23 mouse cellular contexts compared by ENCODE assay signal in genomic region chr14:51932092-51933020, GRCm38 (mm10). TPM values are rescaled to one million over a fixed set of nuclear protein-coding genes. Genes with fewer than 3 reads are reported as not detected.
DNase-seq lines count a peak whose midpoint lies in the region; ATAC-seq and TF ChIP-seq lines count a peak whose summit lies in the region.
"Had no signal": no experiment of that assay in that cellular context is flagged by ENCODE, and none has a peak within 500 bp of the region (broad histone marks: within the 10 kb centered on the region; RNA-seq: fewer than 3 reads in every experiment).

No protein-coding gene starts in this region.

- no peak overlapping the region for H3K4me2 ChIP-seq in liver, embryonic 16.5 days (ENCODE audit: low read depth, low read length)
- no peak overlapping the region for H3K4me2 ChIP-seq in embryonic facial prominence, embryonic 14.5 days (ENCODE audit: low read depth, low read length)
- H3K4me2 ChIP-seq in intestine, postnatal 0 days (replicated peaks; ENCODE audit: low read depth): no peak overlapping the region
- H3K4me2 ChIP-seq: hindbrain, embryonic 12.5 days; limb, embryonic 15.5 days; neural tube, embryonic 15.5 days had no signal

- H3K27me3 ChIP-seq in liver, embryonic 16.5 days (ENCODE audit: control insufficient read depth, insufficient read depth, low read depth, low read length): no peaks in the 10 kb centered on the region
- H3K27me3 ChIP-seq in embryonic facial prominence, embryonic 14.5 days (replicated peaks; ENCODE audit: control insufficient read depth, insufficient read depth, low read length): no peaks in the 10 kb centered on the region
- no peaks in the 10 kb centered on the region for H3K27me3 ChIP-seq in intestine, postnatal 0 days (replicated peaks; ENCODE audit: control insufficient read depth, insufficient read depth, low read length)
- H3K27me3 ChIP-seq: hindbrain, embryonic 12.5 days; limb, embryonic 15.5 days; neural tube, embryonic 15.5 days had no signal

- H3K4me3 ChIP-seq in liver, embryonic 16.5 days (ENCODE audit: low read depth, low read length): no peak overlapping the region
- H3K4me3 ChIP-seq in embryonic facial prominence, embryonic 14.5 days (ENCODE audit: low read depth, low read length): no peak overlapping the region
- H3K4me3 ChIP-seq in intestine, postnatal 0 days (ENCODE audit: low read depth, low read length): no peak overlapping the region
- H3K4me3 ChIP-seq: erythroblast, embryonic 14.5 days; hindbrain, embryonic 12.5 days; limb, embryonic 15.5 days; myocyte; neural tube, embryonic 15.5 days had no signal

- no peak for TF ChIP-seq CTCF in intestine, postnatal 0 days (IDR thresholded peaks at IDR 0.05; ENCODE audit: low read depth)

- ATAC-seq in liver, embryonic 16.5 days (ENCODE audit: low read depth): peak; percentile 64
- ATAC-seq in embryonic facial prominence, embryonic 14.5 days (ENCODE audit: low read depth): peak; percentile 59
- peak; percentile 75 for ATAC-seq in intestine, postnatal 0 days
- ATAC-seq: forebrain, postnatal 0 days had no signal

- H3K9me3 ChIP-seq in liver, embryonic 16.5 days (replicated peaks; ENCODE audit: control insufficient read depth, low read length): no peaks in the 10 kb centered on the region
- H3K9me3 ChIP-seq in embryonic facial prominence, embryonic 14.5 days (ENCODE audit: control insufficient read depth, low read length): 0 out of 2 replicates have a peak, but pooled peaks cover 4% of the 10 kb centered on the region
- 0 out of 2 replicates have a peak, but pooled peaks cover 3% of the 10 kb centered on the region for H3K9me3 ChIP-seq in intestine, postnatal 0 days (ENCODE audit: control insufficient read depth)
- H3K9me3 ChIP-seq: hindbrain, embryonic 12.5 days; limb, embryonic 15.5 days; neural tube, embryonic 15.5 days had no signal

- H3K4me1 ChIP-seq in liver, embryonic 16.5 days (ENCODE audit: control insufficient read depth, low read depth, low read length): no peaks in the 10 kb centered on the region; the same call in 1 of the 2 replicates
- no peaks in the 10 kb centered on the region for H3K4me1 ChIP-seq in embryonic facial prominence, embryonic 14.5 days (ENCODE audit: control insufficient read depth, insufficient read depth, low read length)
- no peaks in the 10 kb centered on the region for H3K4me1 ChIP-seq in intestine, postnatal 0 days (replicated peaks; ENCODE audit: control insufficient read depth, insufficient read depth, low read length)
- H3K4me1 ChIP-seq: hindbrain, embryonic 12.5 days had no signal

- 40% methylated on average over 10 of the region's 10 CpGs for WGBS in liver, embryonic 16.5 days (ENCODE audit: insufficient replicate concordance)
- 59% methylated on average over 10 of the region's 10 CpGs for WGBS in embryonic facial prominence, embryonic 14.5 days
- WGBS in intestine, postnatal 0 days: 22% methylated on average over 10 of the region's 10 CpGs

- no peaks in the 10 kb centered on the region for H3K36me3 ChIP-seq in liver, embryonic 16.5 days (ENCODE audit: control insufficient read depth, insufficient read depth)
- no peaks in the 10 kb centered on the region for H3K36me3 ChIP-seq in embryonic facial prominence, embryonic 14.5 days (ENCODE audit: control insufficient read depth, insufficient read depth, low read length)
- no peaks in the 10 kb centered on the region for H3K36me3 ChIP-seq in intestine, postnatal 0 days (ENCODE audit: control insufficient read depth, insufficient read depth)
- H3K36me3 ChIP-seq: hindbrain, embryonic 12.5 days; limb, embryonic 15.5 days; neural tube, embryonic 15.5 days had no signal

- DNase-seq in liver (no peak), 3T3-L1 (ENCODE audit: low read depth, low spot score) (peak; percentile 69)
- DNase-seq in embryonic facial prominence, embryonic 14.5 days (ENCODE audit: low spot score): peak; percentile 80
- no peak for DNase-seq in frontal cortex, postnatal 14 days (ENCODE audit: low spot score in 2 of 2)
- DNase-seq in layer of hippocampus, adult 9-10 months (ENCODE audit: low spot score): no peak
- no peak for DNase-seq in embryo, embryonic 11 days
- DNase-seq: cerebellum, adult 9-11 months; forebrain, postnatal 0 days; gastrocnemius, postnatal 10 days; kidney, adult 11 months; kidney, postnatal 25 days; layer of hippocampus, adult 9-11 months; midbrain, embryonic 14.5 days; right cerebral cortex, postnatal 4 days; thymus, adult 2 months had no signal

- H3K27ac ChIP-seq in liver, embryonic 16.5 days (ENCODE audit: low read length): 0 out of 2 replicates have a peak overlapping the region, but pooled peaks have one; percentile 47
- H3K27ac ChIP-seq in embryonic facial prominence, embryonic 14.5 days (replicated peaks; ENCODE audit: low read depth, low read length): no peak overlapping the region
- H3K27ac ChIP-seq in intestine, postnatal 0 days (ENCODE audit: low read depth, low read length): peak overlapping the region; percentile 37; the same call in 1 of the 2 replicates
- H3K27ac ChIP-seq: hindbrain, embryonic 12.5 days; limb, embryonic 15.5 days; neural tube, embryonic 15.5 days had no signal

- no peak overlapping the region for H3K9ac ChIP-seq in liver, embryonic 16.5 days (ENCODE audit: low read depth, low read length)
- H3K9ac ChIP-seq in embryonic facial prominence, embryonic 14.5 days (ENCODE audit: low read depth, low read length): no peak overlapping the region
- no peak overlapping the region for H3K9ac ChIP-seq in intestine, postnatal 0 days (ENCODE audit: low read depth, low read length)
- H3K9ac ChIP-seq: forebrain, postnatal 0 days; hindbrain, embryonic 12.5 days; limb, embryonic 15.5 days; neural tube, embryonic 15.5 days had no signal

RNA-seq across cellular contexts. Expression of gene Rnase13, which starts 9.8 kb away (rescaled TPM):
- polyA plus RNA-seq in liver, embryonic 16.5 days (2015; fragmentation: Nextera tagmentation; extraction: Ambion mirVana): not detected in 2 replicates
- not detected in 2 replicates for polyA plus RNA-seq in embryonic facial prominence, embryonic 14.5 days (2014; fragmentation: Nextera tagmentation; extraction: Ambion mirVana)
- not detected in 2 replicates for polyA plus RNA-seq in intestine, postnatal 0 days (2015; fragmentation: Nextera tagmentation; extraction: Ambion mirVana)
- polyA plus RNA-seq: erythroblast, embryonic 14.5 days; forebrain, postnatal 0 days; heart, embryonic 16.5 days; hindbrain, embryonic 12.5 days; limb, embryonic 15.5 days; midbrain, embryonic 14.5 days; myocyte; neural tube, embryonic 15.5 days; thymus, adult 2 months had no signal

RNA-seq across cellular contexts. Expression of gene Tppp2, which starts 14.1 kb away (rescaled TPM):
- polyA plus RNA-seq in liver, embryonic 16.5 days (2015; fragmentation: Nextera tagmentation; extraction: Ambion mirVana): not detected in 2 replicates
- polyA plus RNA-seq in embryonic facial prominence, embryonic 14.5 days (2014; fragmentation: Nextera tagmentation; extraction: Ambion mirVana): not detected in 2 replicates
- polyA plus RNA-seq in intestine, postnatal 0 days (2015; fragmentation: Nextera tagmentation; extraction: Ambion mirVana): not detected in 2 replicates
- polyA plus RNA-seq: erythroblast, embryonic 14.5 days; forebrain, postnatal 0 days; heart, embryonic 16.5 days; hindbrain, embryonic 12.5 days; limb, embryonic 15.5 days; midbrain, embryonic 14.5 days; myocyte; neural tube, embryonic 15.5 days; thymus, adult 2 months had no signal

RNA-seq across cellular contexts. Expression of gene Ndrg2, which starts 18.4 kb away (rescaled TPM):
- polyA plus RNA-seq in liver, embryonic 16.5 days (2015; fragmentation: Nextera tagmentation; extraction: Ambion mirVana): 51.8 and 66.4 TPM in 2 replicates
- polyA plus RNA-seq in embryonic facial prominence, embryonic 14.5 days (2014; fragmentation: Nextera tagmentation; extraction: Ambion mirVana): 47.5 and 57.5 TPM in 2 replicates
- polyA plus RNA-seq in intestine, postnatal 0 days (2015; fragmentation: Nextera tagmentation; extraction: Ambion mirVana): 24.9 and 27.1 TPM in 2 replicates

RNA-seq across cellular contexts. Expression of gene Slc39a2, which starts 39.7 kb away (rescaled TPM):
- polyA plus RNA-seq in liver, embryonic 16.5 days (2015; fragmentation: Nextera tagmentation; extraction: Ambion mirVana): 0.06 and 0.09 TPM in 2 replicates
- 1.3 and 1.5 TPM in 2 replicates for polyA plus RNA-seq in embryonic facial prominence, embryonic 14.5 days (2014; fragmentation: Nextera tagmentation; extraction: Ambion mirVana)
- 0.38 and 0.57 TPM in 2 replicates for polyA plus RNA-seq in intestine, postnatal 0 days (2015; fragmentation: Nextera tagmentation; extraction: Ambion mirVana)
- polyA plus RNA-seq: erythroblast, embryonic 14.5 days had no signal

RNA-seq across cellular contexts. Expression of gene Mettl17, which starts 47.7 kb away (rescaled TPM):
- polyA plus RNA-seq in liver, embryonic 16.5 days (2015; fragmentation: Nextera tagmentation; extraction: Ambion mirVana): 10.8 and 12.9 TPM in 2 replicates
- polyA plus RNA-seq in embryonic facial prominence, embryonic 14.5 days (2014; fragmentation: Nextera tagmentation; extraction: Ambion mirVana): 30.6 and 36.5 TPM in 2 replicates
- polyA plus RNA-seq in intestine, postnatal 0 days (2015; fragmentation: Nextera tagmentation; extraction: Ambion mirVana): 16.9 and 19.7 TPM in 2 replicates

Comparison
In these comparisons a context has a peak if more than half of its experiments do, and no peak if none do; other contexts are left out.
1. DNase-seq: peak in 3T3-L1 (single experiment) and embryonic facial prominence, embryonic 14.5 days (single experiment); none in liver (single experiment), frontal cortex, postnatal 14 days (0 of 2), layer of hippocampus, adult 9-10 months (single experiment) and embryo, embryonic 11 days (single experiment).
2. Peak in every context shown above with its lines, with median percentiles within 50 percentile points of each other: ATAC-seq.